Mouse (Mus musculus): Measurements from ENCODE around the gene Syn3. TPM values are rescaled to one million over a fixed set of nuclear protein-coding genes. Genes with fewer than 3 reads are reported as not detected.

The Syn3 gene
- polyA plus RNA-seq, 1 experiment from 2014 or later: 0.22 TPM

- no peaks in the 10 kb centered on the region for H3K36me3 ChIP-seq (ENCODE audit: control insufficient read depth, insufficient read depth)
- H3K4me2 ChIP-seq (ENCODE audit: low read depth, low read length): no peak overlapping the region
- no peak for ATAC-seq (ENCODE audit: low read depth)
- H3K27ac ChIP-seq (ENCODE audit: low read length): no peak overlapping the region
- WGBS (ENCODE audit: insufficient replicate concordance): 41% methylated on average over 2 of the region's 2 CpGs
- H3K4me1 ChIP-seq (ENCODE audit: control insufficient read depth, low read depth, low read length): no peaks in the 10 kb centered on the region
- H3K9me3 ChIP-seq (replicated peaks; ENCODE audit: control insufficient read depth, low read length): no peaks in the 10 kb centered on the region
- no peak overlapping the region for H3K9ac ChIP-seq (ENCODE audit: low read depth, low read length)
- no peak overlapping the region for H3K4me3 ChIP-seq (ENCODE audit: low read depth, low read length)
- H3K27me3 ChIP-seq (ENCODE audit: control insufficient read depth, insufficient read depth, low read depth, low read length): no peaks in the 10 kb centered on the region
These were observed 6.4 kb downstream of the Syn3 start for GRCm38 (mm10) chr10:86492089-86492907.

- no peak for ATAC-seq (ENCODE audit: low read depth)
- Histone ChIP-seq H3K27me3 (ENCODE audit: control insufficient read depth, insufficient read depth, low read depth, low read length) (no peaks in the 10 kb centered on the region), H3K4me2 (ENCODE audit: low read depth, low read length) (no peak overlapping the region), H3K9me3 (replicated peaks; ENCODE audit: control insufficient read depth, low read length) (no peaks in the 10 kb centered on the region), H3K4me1 (ENCODE audit: control insufficient read depth, low read depth, low read length) (no peaks in the 10 kb centered on the region), H3K9ac (ENCODE audit: low read depth, low read length) (no peak overlapping the region), H3K27ac (ENCODE audit: low read length) (no peak overlapping the region), H3K36me3 (ENCODE audit: control insufficient read depth, insufficient read depth) (no peaks in the 10 kb centered on the region), H3K4me3 (ENCODE audit: low read depth, low read length) (no peak overlapping the region)
- WGBS (ENCODE audit: insufficient replicate concordance): 43% methylated on average over 3 of the region's 3 CpGs
These were observed 7.2 kb downstream of the Syn3 start for GRCm38 (mm10) chr10:86491316-86492088.

- 51% methylated on average over 5 of the region's 5 CpGs for WGBS (ENCODE audit: insufficient replicate concordance)
- Histone ChIP-seq H3K36me3 (ENCODE audit: control insufficient read depth, insufficient read depth) (no peaks in the 10 kb centered on the region), H3K27me3 (ENCODE audit: control insufficient read depth, insufficient read depth, low read depth, low read length) (no peaks in the 10 kb centered on the region), H3K27ac (ENCODE audit: low read length) (no peak overlapping the region), H3K4me2 (ENCODE audit: low read depth, low read length) (no peak overlapping the region), H3K9me3 (replicated peaks; ENCODE audit: control insufficient read depth, low read length) (no peaks in the 10 kb centered on the region), H3K4me1 (ENCODE audit: control insufficient read depth, low read depth, low read length) (no peaks in the 10 kb centered on the region), H3K4me3 (ENCODE audit: low read depth, low read length) (no peak overlapping the region), H3K9ac (ENCODE audit: low read depth, low read length) (no peak overlapping the region)
- ATAC-seq (ENCODE audit: low read depth): no peak
These were observed 10.2 kb downstream of the Syn3 start for GRCm38 (mm10) chr10:86488544-86488943.

GRCm38 (mm10) chr10:86485971-86486370 lies 12.7 kb downstream of the Syn3 start:
- Histone ChIP-seq H3K27ac (ENCODE audit: low read length) (no peak overlapping the region), H3K4me1 (ENCODE audit: control insufficient read depth, low read depth, low read length) (no peaks in the 10 kb centered on the region), H3K27me3 (ENCODE audit: control insufficient read depth, insufficient read depth, low read depth, low read length) (no peaks in the 10 kb centered on the region), H3K4me3 (ENCODE audit: low read depth, low read length) (no peak overlapping the region), H3K9ac (ENCODE audit: low read depth, low read length) (no peak overlapping the region), H3K36me3 (ENCODE audit: control insufficient read depth, insufficient read depth) (no peaks in the 10 kb centered on the region), H3K9me3 (replicated peaks; ENCODE audit: control insufficient read depth, low read length) (no peaks in the 10 kb centered on the region), H3K4me2 (ENCODE audit: low read depth, low read length) (no peak overlapping the region)
- no peak for ATAC-seq (ENCODE audit: low read depth)
- 57% methylated on average over 4 of the region's 4 CpGs for WGBS (ENCODE audit: insufficient replicate concordance)

GRCm38 (mm10) chr10:86483968-86484367 lies 14.7 kb downstream of the Syn3 start:
- no peak overlapping the region for H3K27ac ChIP-seq (ENCODE audit: low read length)
- no peak for ATAC-seq (ENCODE audit: low read depth)
- WGBS (ENCODE audit: insufficient replicate concordance): 9% methylated on average over 3 of the region's 3 CpGs
- H3K4me3 ChIP-seq (ENCODE audit: low read depth, low read length): no peak overlapping the region
- no peaks in the 10 kb centered on the region for H3K4me1 ChIP-seq (ENCODE audit: control insufficient read depth, low read depth, low read length)
- no peaks in the 10 kb centered on the region for H3K9me3 ChIP-seq (replicated peaks; ENCODE audit: control insufficient read depth, low read length)
- no peaks in the 10 kb centered on the region for H3K36me3 ChIP-seq (ENCODE audit: control insufficient read depth, insufficient read depth)
- no peak overlapping the region for H3K9ac ChIP-seq (ENCODE audit: low read depth, low read length)
- no peaks in the 10 kb centered on the region for H3K27me3 ChIP-seq (ENCODE audit: control insufficient read depth, insufficient read depth, low read depth, low read length)
- H3K4me2 ChIP-seq (ENCODE audit: low read depth, low read length): no peak overlapping the region

- H3K4me3 ChIP-seq (ENCODE audit: low read depth, low read length): no peak overlapping the region
- no peaks in the 10 kb centered on the region for H3K27me3 ChIP-seq (ENCODE audit: control insufficient read depth, insufficient read depth, low read depth, low read length)
- WGBS (ENCODE audit: insufficient replicate concordance): 72% methylated on average over 1 of the region's 1 CpGs
- H3K4me2 ChIP-seq (ENCODE audit: low read depth, low read length): no peak overlapping the region
- H3K27ac ChIP-seq (ENCODE audit: low read length): no peak overlapping the region
- no peaks in the 10 kb centered on the region for H3K36me3 ChIP-seq (ENCODE audit: control insufficient read depth, insufficient read depth)
- H3K4me1 ChIP-seq (ENCODE audit: control insufficient read depth, low read depth, low read length): no peaks in the 10 kb centered on the region
- no peaks in the 10 kb centered on the region for H3K9me3 ChIP-seq (replicated peaks; ENCODE audit: control insufficient read depth, low read length)
- no peak overlapping the region for H3K9ac ChIP-seq (ENCODE audit: low read depth, low read length)
- ATAC-seq (ENCODE audit: low read depth): no peak
These were observed 16.2 kb downstream of the Syn3 start for GRCm38 (mm10) chr10:86482496-86482895.

- H3K27me3 ChIP-seq (ENCODE audit: control insufficient read depth, insufficient read depth, low read depth, low read length): no peaks in the 10 kb centered on the region
- ATAC-seq (ENCODE audit: low read depth): no peak
- H3K4me1 ChIP-seq (ENCODE audit: control insufficient read depth, low read depth, low read length): no peaks in the 10 kb centered on the region
- no peak overlapping the region for H3K27ac ChIP-seq (ENCODE audit: low read length)
- H3K4me3 ChIP-seq (ENCODE audit: low read depth, low read length): no peak overlapping the region
- no peaks in the 10 kb centered on the region for H3K9me3 ChIP-seq (replicated peaks; ENCODE audit: control insufficient read depth, low read length)
- H3K36me3 ChIP-seq (ENCODE audit: control insufficient read depth, insufficient read depth): no peaks in the 10 kb centered on the region
- no peak overlapping the region for H3K4me2 ChIP-seq (ENCODE audit: low read depth, low read length)
- H3K9ac ChIP-seq (ENCODE audit: low read depth, low read length): no peak overlapping the region
- 73% methylated on average over 6 of the region's 6 CpGs for WGBS (ENCODE audit: insufficient replicate concordance)
These were observed 18.0 kb downstream of the Syn3 start for GRCm38 (mm10) chr10:86480711-86481110.

- WGBS (ENCODE audit: insufficient replicate concordance): 37% methylated on average over 4 of the region's 4 CpGs
- Histone ChIP-seq H3K4me2 (ENCODE audit: low read depth, low read length) (no peak overlapping the region), H3K9me3 (replicated peaks; ENCODE audit: control insufficient read depth, low read length) (no peaks in the 10 kb centered on the region), H3K9ac (ENCODE audit: low read depth, low read length) (no peak overlapping the region), H3K27ac (ENCODE audit: low read length) (no peak overlapping the region), H3K36me3 (ENCODE audit: control insufficient read depth, insufficient read depth) (no peaks in the 10 kb centered on the region), H3K27me3 (ENCODE audit: control insufficient read depth, insufficient read depth, low read depth, low read length) (no peaks in the 10 kb centered on the region), H3K4me3 (ENCODE audit: low read depth, low read length) (no peak overlapping the region), H3K4me1 (ENCODE audit: control insufficient read depth, low read depth, low read length) (no peaks in the 10 kb centered on the region)
- ATAC-seq (ENCODE audit: low read depth): no peak
These were observed 19.0 kb downstream of the Syn3 start for GRCm38 (mm10) chr10:86479718-86480121.

GRCm38 (mm10) chr10:86476720-86477119 lies 22.0 kb downstream of the Syn3 start:
- Histone ChIP-seq H3K9ac (ENCODE audit: low read depth, low read length) (no peak overlapping the region), H3K9me3 (replicated peaks; ENCODE audit: control insufficient read depth, low read length) (no peaks in the 10 kb centered on the region), H3K4me1 (ENCODE audit: control insufficient read depth, low read depth, low read length) (no peaks in the 10 kb centered on the region), H3K4me2 (ENCODE audit: low read depth, low read length) (no peak overlapping the region), H3K27me3 (ENCODE audit: control insufficient read depth, insufficient read depth, low read depth, low read length) (no peaks in the 10 kb centered on the region), H3K36me3 (ENCODE audit: control insufficient read depth, insufficient read depth) (no peaks in the 10 kb centered on the region), H3K27ac (ENCODE audit: low read length) (no peak overlapping the region), H3K4me3 (ENCODE audit: low read depth, low read length) (no peak overlapping the region)
- 58% methylated on average over 7 of the region's 7 CpGs for WGBS (ENCODE audit: insufficient replicate concordance)
- no peak for ATAC-seq (ENCODE audit: low read depth)
